Mouse (Mus musculus) forebrain, embryonic 16.5 days (tissue): ENCODE data around the gene Csf3. TPM values are rescaled to one million over a fixed set of nuclear protein-coding genes. Genes with fewer than 3 reads are reported as not detected.
"Not testable (repeated sequence)": the region's sequence is repeated elsewhere in the genome, so short reads cannot be mapped to it uniquely, and the experiment has no call there.

Experiments used
- ATAC-seq: fragments of 200-750 bp; cut with Nextera tagmentation; 2 replicates; pipeline ENCODE4 v1.8.0; 2017; ENCODE audit warnings: mild to moderate bottlenecking, moderate library complexity
- H3K27ac ChIP-seq: fragments of 300-500 bp; sonication (generic); 2 replicates; pipeline ENCODE4 v1.5.1; 2014; ENCODE audit warnings: low read length, control low read depth
- H3K27me3 ChIP-seq: fragments of 300-500 bp; sonication (generic); replicated peaks from 2 replicates; pipeline ENCODE4 v1.6.1; 2014; ENCODE audit warnings: low read length; ENCODE audit not compliant: control insufficient read depth, insufficient read depth
- H3K36me3 ChIP-seq: fragments of 300-500 bp; sonication (generic); 2 replicates; pipeline ENCODE4 v1.6.1; 2014; ENCODE audit not compliant: control insufficient read depth, insufficient read depth
- H3K4me1 ChIP-seq: fragments of 300-500 bp; sonication (generic); replicated peaks from 2 replicates; pipeline ENCODE4 v1.6.1; 2014; ENCODE audit warnings: low read length; ENCODE audit not compliant: control insufficient read depth, insufficient read depth
- H3K4me2 ChIP-seq: fragments of 300-500 bp; sonication (generic); 2 replicates; pipeline ENCODE4 v1.6.1; 2014; ENCODE audit warnings: mild to moderate bottlenecking, low read length, control low read depth
- H3K4me3 ChIP-seq: fragments of 300-500 bp; sonication (generic); replicated peaks from 2 replicates; pipeline ENCODE4 v1.5.1; 2014; ENCODE audit warnings: mild to moderate bottlenecking, low read length, control low read depth
- H3K9ac ChIP-seq: fragments of 300-500 bp; sonication (generic); replicated peaks from 2 replicates; pipeline ENCODE4 v1.6.1; 2014; ENCODE audit warnings: low read depth, low read length, control low read depth
- H3K9me3 ChIP-seq: fragments of 300-500 bp; sonication (generic); 2 replicates; pipeline ENCODE4 v1.6.1; 2016; ENCODE audit warnings: low read length; ENCODE audit not compliant: control insufficient read depth
- WGBS: fragments of 180-500 bp; shearing (Covaris S2); extraction: QIAGEN DNeasy Blood & Tissue Kit; methylation state at CpG from one replicate; pipeline ENCODE4 v1.1.7; 2014; 5-methylcytosine and 5-hydroxymethylcytosine counted together
- polyA plus RNA-seq: library from polyadenylated mRNA; unstranded; fragments of >200 nt; fragmentation: Nextera tagmentation; extraction: Ambion mirVana; gene quantifications from 2 replicates; pipeline ENCODE4 v1.2.1, GENCODE M21; 2015

Csf3 gene
- polyA plus RNA-seq, 1 experiment from 2014 or later: not detected

GRCm38 (mm10) chr11:98675829-98676363, 25.2 kb upstream of the Csf3 start:
- H3K27me3 ChIP-seq: 0 out of 2 replicates have a peak, but pooled peaks cover 2% of the 10 kb centered on the region
- H3K4me2 ChIP-seq: no peak overlapping the region
- no peak overlapping the region for H3K27ac ChIP-seq
- no peaks in the 10 kb centered on the region for H3K4me1 ChIP-seq
- no peaks in the 10 kb centered on the region for H3K36me3 ChIP-seq
- WGBS: 52% methylated on average over 7 of the region's 7 CpGs
- ATAC-seq: no peak
- no peak overlapping the region for H3K9ac ChIP-seq
- H3K4me3 ChIP-seq: no peak overlapping the region
- H3K9me3 ChIP-seq: no peaks in the 10 kb centered on the region

- H3K27me3 ChIP-seq: no peaks in the 10 kb centered on the region
- H3K4me2 ChIP-seq: no peak overlapping the region
- H3K9ac ChIP-seq: no peak overlapping the region
- H3K36me3 ChIP-seq: no peaks in the 10 kb centered on the region
- 96% methylated on average over 1 of the region's 1 CpGs for WGBS
- H3K9me3 ChIP-seq: no peaks in the 10 kb centered on the region
- H3K4me1 ChIP-seq: peaks cover 15% of the 10 kb centered on the region
- ATAC-seq: no peak
- H3K4me3 ChIP-seq: no peak overlapping the region
- H3K27ac ChIP-seq: no peak overlapping the region
Measured at GRCm38 (mm10) chr11:98680023-98680422, 21.0 kb upstream of the Csf3 start.

GRCm38 (mm10) chr11:98680595-98680994, 20.5 kb upstream of the Csf3 start:
- WGBS: 85% methylated on average over 4 of the region's 4 CpGs
- not testable (repeated sequence) for H3K36me3 ChIP-seq, H3K27ac ChIP-seq, H3K4me3 ChIP-seq, ATAC-seq, H3K9ac ChIP-seq, H3K27me3 ChIP-seq, H3K4me2 ChIP-seq, H3K9me3 ChIP-seq
- H3K4me1 ChIP-seq: peaks cover 15% of the 10 kb centered on the region

GRCm38 (mm10) chr11:98681186-98681585, 19.9 kb upstream of the Csf3 start:
- no peaks in the 10 kb centered on the region for H3K9me3 ChIP-seq
- no peak for ATAC-seq
- no peak overlapping the region for H3K4me2 ChIP-seq
- peaks cover 15% of the 10 kb centered on the region for H3K4me1 ChIP-seq
- WGBS: 81% methylated on average over 4 of the region's 4 CpGs
- H3K27ac ChIP-seq: no peak overlapping the region
- no peak overlapping the region for H3K9ac ChIP-seq
- no peaks in the 10 kb centered on the region for H3K27me3 ChIP-seq
- H3K36me3 ChIP-seq: peaks cover 5% of the 10 kb centered on the region
- H3K4me3 ChIP-seq: no peak overlapping the region

- Histone ChIP-seq H3K9ac (peak within 1 kb of the TSS; percentile 99), H3K36me3 (peaks cover 12% of the 10 kb centered on the region), H3K4me1 (peaks cover 15% of the 10 kb centered on the region), H3K27ac (peak within 1 kb of the TSS; percentile 58), H3K4me3 (peak within 1 kb of the TSS; percentile 100), H3K4me2 (peak within 1 kb of the TSS; percentile 95), H3K9me3 (no peaks in the 10 kb centered on the region), H3K27me3 (no peaks in the 10 kb centered on the region)
- peak; percentile 96 for ATAC-seq
- 5% methylated on average over 45 of the region's 45 CpGs for WGBS
Measured at GRCm38 (mm10) chr11:98681786-98682745, 19.0 kb upstream of the Csf3 start, which contains the start of gene Psmd3. Psmd3 (plus strand) TSS chr11:98682554.

- WGBS: 0% methylated on average over 23 of the region's 23 CpGs
- peak; percentile 14 for ATAC-seq
- H3K9ac ChIP-seq: peak overlapping the region; percentile 99
Measured at GRCm38 (mm10) chr11:98682811-98683210, 18.3 kb upstream of the Csf3 start.

GRCm38 (mm10) chr11:98685642-98686041, 15.4 kb upstream of the Csf3 start:
- peaks cover 21% of the 10 kb centered on the region for H3K36me3 ChIP-seq
- peaks cover 15% of the 10 kb centered on the region for H3K4me1 ChIP-seq
- WGBS: 91% methylated on average over 9 of the region's 9 CpGs
- no peak overlapping the region for H3K4me3 ChIP-seq
- no peak overlapping the region for H3K9ac ChIP-seq
- H3K27me3 ChIP-seq: no peaks in the 10 kb centered on the region
- ATAC-seq: no peak
- H3K9me3 ChIP-seq: no peaks in the 10 kb centered on the region
- no peak overlapping the region for H3K4me2 ChIP-seq
- no peak overlapping the region for H3K27ac ChIP-seq

More at GRCm38 (mm10) chr11:98682811-98683210, 18.3 kb upstream of the Csf3 start:
- Histone ChIP-seq H3K4me1 (peaks cover 15% of the 10 kb centered on the region), H3K27ac (peak overlapping the region; percentile 58), H3K4me3 (peak overlapping the region; percentile 100), H3K9me3 (no peaks in the 10 kb centered on the region), H3K27me3 (no peaks in the 10 kb centered on the region), H3K4me2 (peak overlapping the region; percentile 95), H3K36me3 (peaks cover 12% of the 10 kb centered on the region)

GRCm38 (mm10) chr11:98686976-98687375, 14.1 kb upstream of the Csf3 start:
- Histone ChIP-seq H3K9ac (no peak overlapping the region), H3K36me3 (peaks cover 33% of the 10 kb centered on the region), H3K27ac (no peak overlapping the region), H3K9me3 (no peaks in the 10 kb centered on the region), H3K4me1 (peaks cover 11% of the 10 kb centered on the region), H3K4me3 (no peak overlapping the region), H3K27me3 (no peaks in the 10 kb centered on the region), H3K4me2 (no peak overlapping the region)
- WGBS: 95% methylated on average over 4 of the region's 4 CpGs
- ATAC-seq: no peak

GRCm38 (mm10) chr11:98688009-98688408, 13.1 kb upstream of the Csf3 start:
- Histone ChIP-seq H3K36me3 (peaks cover 40% of the 10 kb centered on the region), H3K27ac (no peak overlapping the region), H3K4me2 (no peak overlapping the region)

More at GRCm38 (mm10) chr11:98688009-98688408, 13.1 kb upstream of the Csf3 start:
- H3K4me3 ChIP-seq: no peak overlapping the region
- no peak for ATAC-seq
- H3K9me3 ChIP-seq: no peaks in the 10 kb centered on the region
- 89% methylated on average over 8 of the region's 8 CpGs for WGBS
- peaks cover 10% of the 10 kb centered on the region for H3K4me1 ChIP-seq
- H3K9ac ChIP-seq: no peak overlapping the region
- H3K27me3 ChIP-seq: no peaks in the 10 kb centered on the region
